9 mouse cellular contexts compared by ENCODE assay signal in genomic region chr10:127091507-127092396, GRCm38 (mm10). TPM values are rescaled to one million over a fixed set of nuclear protein-coding genes. Genes with fewer than 3 reads are reported as not detected.
DNase-seq lines count a peak whose midpoint lies in the region; ATAC-seq and TF ChIP-seq lines count a peak whose summit lies in the region.
"Had no signal": no experiment of that assay in that cellular context is flagged by ENCODE, and none has a peak within 500 bp of the region (broad histone marks: within the 10 kb centered on the region; RNA-seq: fewer than 3 reads in every experiment).

No protein-coding gene starts in this region.

- WGBS in embryonic facial prominence, embryonic 14.5 days: 4% methylated on average over 23 of the region's 51 CpGs
- WGBS in kidney, embryonic 15.5 days: 9% methylated on average over 51 of the region's 51 CpGs

- peaks cover 46% of the 10 kb centered on the region for H3K4me1 ChIP-seq in E14TG2a.4 (replicated peaks; ENCODE audit: low read depth, low read length)
- peaks cover 13% of the 10 kb centered on the region for H3K4me1 ChIP-seq in embryonic facial prominence, embryonic 14.5 days (ENCODE audit: control insufficient read depth, insufficient read depth, low read length)
- peaks cover 23% of the 10 kb centered on the region for H3K4me1 ChIP-seq in kidney, embryonic 15.5 days

- peak; percentile 30; the same call in 1 of the 2 replicates for ATAC-seq in embryonic facial prominence, embryonic 14.5 days (ENCODE audit: low read depth)
- ATAC-seq in kidney, embryonic 15.5 days (replicated peaks; ENCODE audit: low FRiP score): peak; percentile 20; the same call in 1 of the 2 replicates
- ATAC-seq in activated CD4-positive, CD25-positive, alpha-beta regulatory T cell, adult 4 months: no peak

- TF ChIP-seq CTCF in gastrocnemius, adult 2 months (IDR thresholded peaks at IDR 0.05): no peak
- no peak for TF ChIP-seq CTCF in E14TG2a.4 (conservative IDR thresholded peaks at IDR 0.05; ENCODE audit: low read length)

- H3K27ac ChIP-seq in gastrocnemius, adult 2 months: no peak overlapping the region
- no peak overlapping the region for H3K27ac ChIP-seq in embryonic facial prominence, embryonic 14.5 days (replicated peaks; ENCODE audit: low read depth, low read length)
- H3K27ac ChIP-seq in kidney, embryonic 15.5 days: no peak overlapping the region

- H3K4me3 ChIP-seq in gastrocnemius, adult 2 months: peak overlapping the region; percentile 59
- peak overlapping the region; percentile 72 for H3K4me3 ChIP-seq in E14TG2a.4 (replicated peaks; ENCODE audit: low read length)
- H3K4me3 ChIP-seq in embryonic facial prominence, embryonic 14.5 days (ENCODE audit: low read depth, low read length): peak overlapping the region; percentile 33
- H3K4me3 ChIP-seq in kidney, embryonic 15.5 days (replicated peaks): peak overlapping the region; percentile 26

- intact Hi-C loops in gastrocnemius, adult 2 months (cut with DNase I): no loop called here

- no peaks in the 10 kb centered on the region for H3K9me3 ChIP-seq in E14TG2a.4 (ENCODE audit: low read length)
- H3K9me3 ChIP-seq in embryonic facial prominence, embryonic 14.5 days (ENCODE audit: control insufficient read depth, low read length): no peaks in the 10 kb centered on the region
- no peaks in the 10 kb centered on the region for H3K9me3 ChIP-seq in kidney, embryonic 15.5 days (replicated peaks)

- peaks cover 72% of the 10 kb centered on the region for H3K27me3 ChIP-seq in E14TG2a.4 (ENCODE audit: insufficient read depth, low read length)
- H3K27me3 ChIP-seq in embryonic facial prominence, embryonic 14.5 days (replicated peaks; ENCODE audit: control insufficient read depth, insufficient read depth, low read length): peaks cover 60% of the 10 kb centered on the region
- peaks cover 74% of the 10 kb centered on the region for H3K27me3 ChIP-seq in kidney, embryonic 15.5 days
- H3K27me3 ChIP-seq: CH12.LX had no signal

- H3K9ac ChIP-seq in embryonic facial prominence, embryonic 14.5 days (ENCODE audit: low read depth, low read length): peak overlapping the region; percentile 40
- H3K9ac ChIP-seq in kidney, embryonic 15.5 days: no peak overlapping the region

- peak overlapping the region; percentile 52 for H3K4me2 ChIP-seq in embryonic facial prominence, embryonic 14.5 days (ENCODE audit: low read depth, low read length)
- peak overlapping the region; percentile 51 for H3K4me2 ChIP-seq in kidney, embryonic 15.5 days

- H3K36me3 ChIP-seq in E14TG2a.4 (ENCODE audit: insufficient read depth, low read length): peaks cover 21% of the 10 kb centered on the region
- H3K36me3 ChIP-seq in embryonic facial prominence, embryonic 14.5 days (ENCODE audit: control insufficient read depth, insufficient read depth, low read length): 0 out of 2 replicates have a peak, but pooled peaks cover 13% of the 10 kb centered on the region
- peaks cover 18% of the 10 kb centered on the region for H3K36me3 ChIP-seq in kidney, embryonic 15.5 days

- peak; percentile 63 for DNase-seq in gastrocnemius, adult 2 months
- no peak for DNase-seq in gastrocnemius, adult 18-20 months (ENCODE audit: low spot score)
- peak; percentile 47 for DNase-seq in embryonic facial prominence, embryonic 14.5 days (ENCODE audit: low spot score)
- DNase-seq in lung, postnatal 4 days: peak; percentile 55 to 66
- DNase-seq in right cerebral cortex, adult 18-20 months: no peak

RNA-seq across cellular contexts. Expression of gene Agap2, which starts 16.7 kb away (rescaled TPM):
- 1 to 10 TPM; 1.6 TPM for total RNA-seq in gastrocnemius, adult 2 months (2021)
- 1 to 10 TPM; 1.3 to 1.7 TPM for total RNA-seq in gastrocnemius, adult 18-20 months (2021)
- polyA plus RNA-seq in embryonic facial prominence, embryonic 14.5 days (2014; fragmentation: Nextera tagmentation; extraction: Ambion mirVana): 0.45 and 0.72 TPM in 2 replicates
- polyA plus RNA-seq in kidney, embryonic 15.5 days (2015; fragmentation: Nextera tagmentation; extraction: Ambion mirVana): 0.04 and 0.42 TPM in 2 replicates
- polyA plus RNA-seq in activated CD4-positive, CD25-positive, alpha-beta regulatory T cell, adult 4 months (2017; shearing (Covaris generic)): 10 to 100 TPM; 20.4 to 29.9 TPM

RNA-seq across cellular contexts. Expression of gene Tspan31, which starts 21.7 kb away (rescaled TPM):
- total RNA-seq in gastrocnemius, adult 2 months (2021): 10 to 100 TPM; 21.6 to 29.9 TPM
- 10 to 100 TPM; 22.4 to 23.4 TPM for total RNA-seq in gastrocnemius, adult 18-20 months (2021)
- polyA plus RNA-seq in embryonic facial prominence, embryonic 14.5 days (2014; fragmentation: Nextera tagmentation; extraction: Ambion mirVana): 51.8 and 53.6 TPM in 2 replicates
- polyA plus RNA-seq in kidney, embryonic 15.5 days (2015; fragmentation: Nextera tagmentation; extraction: Ambion mirVana): 185 and 189 TPM in 2 replicates
- 100 to 1,000 TPM in 1 of 2 experiments, 10 to 100 TPM in 1; 99.2 to 103 TPM for polyA plus RNA-seq in activated CD4-positive, CD25-positive, alpha-beta regulatory T cell, adult 4 months (2017; shearing (Covaris generic))

RNA-seq across cellular contexts. Expression of gene Cdk4, which starts 28.4 kb away (rescaled TPM):
- total RNA-seq in gastrocnemius, adult 2 months (2021): 10 to 100 TPM; 33.5 to 40.5 TPM
- total RNA-seq in gastrocnemius, adult 18-20 months (2021): 10 to 100 TPM; 42.2 to 45.6 TPM
- 1,371 and 1,625 TPM in 2 replicates for polyA plus RNA-seq in embryonic facial prominence, embryonic 14.5 days (2014; fragmentation: Nextera tagmentation; extraction: Ambion mirVana)
- polyA plus RNA-seq in kidney, embryonic 15.5 days (2015; fragmentation: Nextera tagmentation; extraction: Ambion mirVana): 1,852 and 1,884 TPM in 2 replicates
- 100 to 1,000 TPM; 304 to 317 TPM for polyA plus RNA-seq in activated CD4-positive, CD25-positive, alpha-beta regulatory T cell, adult 4 months (2017; shearing (Covaris generic))

RNA-seq across cellular contexts. Expression of gene Os9, which starts 29.2 kb away (rescaled TPM):
- 10 to 100 TPM; 10.9 to 15.1 TPM for total RNA-seq in gastrocnemius, adult 2 months (2021)
- total RNA-seq in gastrocnemius, adult 18-20 months (2021): 10 to 100 TPM; 11.3 to 13.5 TPM
- 59.3 and 62.9 TPM in 2 replicates for polyA plus RNA-seq in embryonic facial prominence, embryonic 14.5 days (2014; fragmentation: Nextera tagmentation; extraction: Ambion mirVana)
- 88.1 and 94.0 TPM in 2 replicates for polyA plus RNA-seq in kidney, embryonic 15.5 days (2015; fragmentation: Nextera tagmentation; extraction: Ambion mirVana)
- 10 to 100 TPM; 51.3 to 75.5 TPM for polyA plus RNA-seq in activated CD4-positive, CD25-positive, alpha-beta regulatory T cell, adult 4 months (2017; shearing (Covaris generic))

RNA-seq across cellular contexts. Expression of gene March9, which starts 31.8 kb away (rescaled TPM):
- total RNA-seq in gastrocnemius, adult 2 months (2021): 1 to 10 TPM in 1 of 2 experiments, under 1 TPM in 1; 0.45 to 1.2 TPM
- 1 to 10 TPM in 1 of 2 experiments, under 1 TPM in 1; 0.39 to 1.0 TPM for total RNA-seq in gastrocnemius, adult 18-20 months (2021)
- 1.5 and 2.0 TPM in 2 replicates for polyA plus RNA-seq in embryonic facial prominence, embryonic 14.5 days (2014; fragmentation: Nextera tagmentation; extraction: Ambion mirVana)
- 1.1 and 1.4 TPM in 2 replicates for polyA plus RNA-seq in kidney, embryonic 15.5 days (2015; fragmentation: Nextera tagmentation; extraction: Ambion mirVana)
- polyA plus RNA-seq in activated CD4-positive, CD25-positive, alpha-beta regulatory T cell, adult 4 months (2017; shearing (Covaris generic)): 1 to 10 TPM in 1 of 2 experiments, under 1 TPM in 1; 0.65 to 1.0 TPM

Comparison
In these comparisons a context has a peak if more than half of its experiments do, and no peak if none do; other contexts are left out.
1. DNase-seq: peak in gastrocnemius, adult 2 months (single experiment), embryonic facial prominence, embryonic 14.5 days (single experiment) and lung, postnatal 4 days (2 of 2); none in gastrocnemius, adult 18-20 months (single experiment) and right cerebral cortex, adult 18-20 months (single experiment).
2. RNA of gene Agap2, which starts 16.7 kb away (polyA plus RNA-seq): 20.4 to 29.9 TPM in activated CD4-positive, CD25-positive, alpha-beta regulatory T cell, adult 4 months; 0.45 to 0.72 TPM in embryonic facial prominence, embryonic 14.5 days and 0.04 to 0.42 TPM in kidney, embryonic 15.5 days; every median in the first group is over 10 times any median in the second.
3. Peak in every context shown above with its lines, with median percentiles within 50 percentile points of each other: H3K4me3 ChIP-seq.